ENCODE assay signal across 23 mouse cellular contexts in genomic region chr5:81224465-81224864, GRCm38 (mm10).
DNase-seq lines count a peak whose midpoint lies in the region; ATAC-seq lines count a peak whose summit lies in the region.
"Had no signal": no experiment of that assay in that cellular context is flagged by ENCODE, and none has a peak within 500 bp of the region (broad histone marks: within the 10 kb centered on the region; RNA-seq: fewer than 3 reads in every experiment).

No protein-coding gene starts in this region.

- no peak for ATAC-seq in embryonic facial prominence, embryonic 11.5 days (replicated peaks; ENCODE audit: insufficient number of reproducible peaks, low FRiP score, low TSS enrichment, low read depth)
- ATAC-seq: CD4-positive, CD25-positive, alpha-beta regulatory T cell, adult 4 months; forebrain, embryonic 15.5 days; hindbrain, embryonic 16.5 days; intestine, embryonic 15.5 days had no signal

- peak; percentile 86 for DNase-seq in 3T3-L1 (ENCODE audit: low read depth, low spot score)
- DNase-seq in NIH3T3 (ENCODE audit: low read depth), result peak; percentile 85
- peak; percentile 78 for DNase-seq in embryonic facial prominence, embryonic 11.5 days (ENCODE audit: low spot score)
- peak; percentile 12 for DNase-seq in hindlimb bud, embryonic 11.5 days (ENCODE audit: extremely low spot score, low read depth, low spot score)
- DNase-seq in lung, postnatal 10 days, result no peak
- no peak for DNase-seq in right cerebral cortex, postnatal 4 days
- no peak for DNase-seq in layer of hippocampus, postnatal 14 days (ENCODE audit: low spot score in 2 of 2)
- DNase-seq in spleen, postnatal 36 days (ENCODE audit: low spot score in 2 of 2), result no peak
- DNase-seq: adrenal gland, postnatal 10 days; B cell, adult 2 months; cerebellum, adult 11-12 months; cerebellum, adult 9-10 months; cerebellum, postnatal 25 days; gastrocnemius, postnatal 36 days; heart, adult 11 months; heart, postnatal 36 days had no signal

- H3K9ac ChIP-seq in embryonic facial prominence, embryonic 11.5 days (replicated peaks; ENCODE audit: low read length), result no peak overlapping the region
- H3K9ac ChIP-seq: forebrain, embryonic 15.5 days; heart, embryonic 13.5 days; hindbrain, embryonic 12.5 days; intestine, embryonic 15.5 days had no signal

- H3K36me3 ChIP-seq in embryonic facial prominence, embryonic 11.5 days (replicated peaks; ENCODE audit: control insufficient read depth, insufficient read depth, low read depth, low read length), result no peaks in the 10 kb centered on the region
- H3K36me3 ChIP-seq: forebrain, embryonic 15.5 days; G1E; heart, embryonic 13.5 days; hindbrain, embryonic 12.5 days; intestine, embryonic 15.5 days had no signal

- WGBS in embryonic facial prominence, embryonic 11.5 days, result 43% methylated on average over 6 of the region's 6 CpGs

- no peak overlapping the region for H3K27ac ChIP-seq in embryonic facial prominence, embryonic 11.5 days (replicated peaks; ENCODE audit: low read depth, low read length)
- H3K27ac ChIP-seq: forebrain, embryonic 15.5 days; heart, embryonic 13.5 days; hindbrain, embryonic 12.5 days; intestine, embryonic 15.5 days had no signal

- H3K9me3 ChIP-seq in embryonic facial prominence, embryonic 11.5 days (replicated peaks; ENCODE audit: control insufficient read depth, low read length), result no peaks in the 10 kb centered on the region
- H3K9me3 ChIP-seq: forebrain, embryonic 15.5 days; heart, embryonic 13.5 days; hindbrain, embryonic 12.5 days; intestine, embryonic 15.5 days had no signal

- no peak overlapping the region for H3K4me3 ChIP-seq in embryonic facial prominence, embryonic 11.5 days (ENCODE audit: low read depth, low read length)
- H3K4me3 ChIP-seq: forebrain, embryonic 15.5 days; heart, embryonic 13.5 days; hindbrain, embryonic 12.5 days; intestine, embryonic 15.5 days had no signal

- H3K4me1 ChIP-seq in embryonic facial prominence, embryonic 11.5 days (ENCODE audit: control insufficient read depth, insufficient read depth, low read length), result no peaks in the 10 kb centered on the region
- H3K4me1 ChIP-seq: forebrain, embryonic 15.5 days; heart, embryonic 13.5 days; hindbrain, embryonic 12.5 days; intestine, embryonic 15.5 days had no signal

- H3K4me2 ChIP-seq in embryonic facial prominence, embryonic 11.5 days (ENCODE audit: low read depth, low read length), result no peak overlapping the region
- H3K4me2 ChIP-seq: forebrain, embryonic 15.5 days; heart, embryonic 13.5 days; hindbrain, embryonic 12.5 days; intestine, embryonic 15.5 days had no signal

- no peaks in the 10 kb centered on the region for H3K27me3 ChIP-seq in embryonic facial prominence, embryonic 11.5 days (ENCODE audit: control insufficient read depth, insufficient read depth, low read length)
- H3K27me3 ChIP-seq: forebrain, embryonic 15.5 days; heart, embryonic 13.5 days; hindbrain, embryonic 12.5 days; intestine, embryonic 15.5 days had no signal

Comparison
In these comparisons a context has a peak if more than half of its experiments do, and no peak if none do; other contexts are left out.
1. DNase-seq: peak in 3T3-L1 (single experiment), NIH3T3 (single experiment), embryonic facial prominence, embryonic 11.5 days (single experiment) and hindlimb bud, embryonic 11.5 days (single experiment); none in lung, postnatal 10 days (single experiment), right cerebral cortex, postnatal 4 days (single experiment), layer of hippocampus, postnatal 14 days (0 of 2) and spleen, postnatal 36 days (0 of 2).